ENCODE assay signal across 13 mouse cellular contexts in genomic region chr12:91315026-91315425, GRCm38 (mm10).
"Had no signal": no experiment of that assay in that cellular context is flagged by ENCODE, and none has a peak within 500 bp of the region (broad histone marks: within the 10 kb centered on the region; RNA-seq: fewer than 3 reads in every experiment).

No protein-coding gene starts in this region.

- DNase-seq: forebrain, postnatal 0 days; heart, adult 11 months; heart, adult 2 months; heart, postnatal 14 days; heart, postnatal 36 days; kidney, adult 11 months; kidney, adult 2 months; kidney, adult 9 months; kidney, postnatal 14 days; kidney, postnatal 36 days; layer of hippocampus, adult 9-11 months; layer of hippocampus, postnatal 36 days; left cerebral cortex, postnatal 4 days had no signal
